Mouse (Mus musculus): Measurements from ENCODE around the gene Klf12. TPM values are rescaled to one million over a fixed set of nuclear protein-coding genes. Genes with fewer than 3 reads are reported as not detected.
"Not testable (repeated sequence)": the region's sequence is repeated elsewhere in the genome, so short reads cannot be mapped to it uniquely, and the experiment has no call there.

Klf12 gene
- total RNA-seq, 1 experiment from 2014 or later, result 1.1 TPM

- no peak for ATAC-seq (replicated peaks; ENCODE audit: low read depth, poor library complexity, severe bottlenecking)
Measured at GRCm38 (mm10) chr14:99900902-99901301, 383.6 kb downstream of the Klf12 start.

- ATAC-seq (replicated peaks; ENCODE audit: low read depth, poor library complexity, severe bottlenecking), result no peak
Measured at GRCm38 (mm10) chr14:99898861-99899260, 385.6 kb downstream of the Klf12 start.

- ATAC-seq (replicated peaks; ENCODE audit: low read depth, poor library complexity, severe bottlenecking), result peak; percentile 99
Measured at GRCm38 (mm10) chr14:99894708-99895383, 389.6 kb downstream of the Klf12 start.

- no peak for ATAC-seq (replicated peaks; ENCODE audit: low read depth, poor library complexity, severe bottlenecking)
Measured at GRCm38 (mm10) chr14:99894062-99894461, 390.4 kb downstream of the Klf12 start.

- no peak for ATAC-seq (replicated peaks; ENCODE audit: low read depth, poor library complexity, severe bottlenecking)
Measured at GRCm38 (mm10) chr14:99886503-99886902, 398.0 kb downstream of the Klf12 start.

- no peak for ATAC-seq (replicated peaks; ENCODE audit: low read depth, poor library complexity, severe bottlenecking)
Measured at GRCm38 (mm10) chr14:99885562-99885961, 398.9 kb downstream of the Klf12 start.

GRCm38 (mm10) chr14:99885128-99885527 is 399.4 kb downstream of the Klf12 start:
- ATAC-seq (replicated peaks; ENCODE audit: low read depth, poor library complexity, severe bottlenecking), result no peak

- peak; percentile 68 for ATAC-seq (replicated peaks; ENCODE audit: low read depth, poor library complexity, severe bottlenecking)
Measured at GRCm38 (mm10) chr14:99876791-99877578, 407.5 kb downstream of the Klf12 start.

GRCm38 (mm10) chr14:99873725-99874124 is 410.8 kb downstream of the Klf12 start:
- no peak for ATAC-seq (replicated peaks; ENCODE audit: low read depth, poor library complexity, severe bottlenecking)

GRCm38 (mm10) chr14:99856158-99857011 is 428.1 kb downstream of the Klf12 start:
- peak; percentile 48 for ATAC-seq (replicated peaks; ENCODE audit: low read depth, poor library complexity, severe bottlenecking)

GRCm38 (mm10) chr14:99854467-99854807 is 430.0 kb downstream of the Klf12 start:
- ATAC-seq (replicated peaks; ENCODE audit: low read depth, poor library complexity, severe bottlenecking), result not testable (repeated sequence)

GRCm38 (mm10) chr14:99853769-99854466 is 430.6 kb downstream of the Klf12 start:
- ATAC-seq (replicated peaks; ENCODE audit: low read depth, poor library complexity, severe bottlenecking), result peak; percentile 69

- ATAC-seq (replicated peaks; ENCODE audit: low read depth, poor library complexity, severe bottlenecking), result no peak
Measured at GRCm38 (mm10) chr14:99850350-99850749, 434.1 kb downstream of the Klf12 start.

- peak; percentile 99 for ATAC-seq (replicated peaks; ENCODE audit: low read depth, poor library complexity, severe bottlenecking)
Measured at GRCm38 (mm10) chr14:99847502-99847901, 437.0 kb downstream of the Klf12 start.

GRCm38 (mm10) chr14:99826713-99827112 is 457.8 kb downstream of the Klf12 start:
- no peak for ATAC-seq (replicated peaks; ENCODE audit: low read depth, poor library complexity, severe bottlenecking)
